Mouse (Mus musculus) layer of hippocampus, postnatal 25 days (tissue): ENCODE data around the gene Rnf207. TPM values are rescaled to one million over a fixed set of nuclear protein-coding genes. Genes with fewer than 3 reads are reported as not detected.
A peak's percentile ranks its signal among the peaks of the same experiment; 100 is the strongest.

Experiments used
- DNase-seq, 2 experiments: peaks; one replicate each; pipeline ENCODE4 v3.0.0; 2022; ENCODE audit warnings: mixed read lengths in 2 of 2, low spot score in 1 of 2; ENCODE audit errors: extremely low spot score in 1 of 2
- total RNA-seq, 2 experiments: library from RNA; stranded (reverse); gene quantifications; 2 replicates each; pipeline ENCODE4 v1.2.3; 2021

Rnf207 gene
- total RNA-seq, 2 experiments from 2014 or later, result 2.6 to 5.8 TPM

DNA sequence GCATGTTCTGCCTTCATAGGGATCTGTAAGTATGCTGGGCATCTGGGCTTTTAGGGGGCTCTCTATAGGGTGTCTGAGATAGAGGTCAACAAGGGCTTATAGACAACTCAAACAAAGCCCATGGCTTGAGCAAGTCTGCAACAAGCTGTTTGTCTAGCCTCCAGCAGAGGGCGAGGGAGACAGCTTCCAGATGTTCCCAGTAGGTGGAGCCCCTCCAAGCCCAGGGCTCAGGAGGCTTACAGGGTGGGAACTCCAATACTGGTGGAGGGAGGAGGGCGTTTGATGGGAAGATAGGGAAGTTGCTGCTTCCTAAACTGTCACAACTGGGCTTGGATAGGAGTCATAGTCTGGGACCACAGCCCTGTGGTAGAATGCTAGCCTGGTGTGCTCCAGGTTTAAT, 14.2 kb upstream of the Rnf207 start:
- DNase-seq, result peak in 1 of 2 experiments; percentile 65

DNA sequence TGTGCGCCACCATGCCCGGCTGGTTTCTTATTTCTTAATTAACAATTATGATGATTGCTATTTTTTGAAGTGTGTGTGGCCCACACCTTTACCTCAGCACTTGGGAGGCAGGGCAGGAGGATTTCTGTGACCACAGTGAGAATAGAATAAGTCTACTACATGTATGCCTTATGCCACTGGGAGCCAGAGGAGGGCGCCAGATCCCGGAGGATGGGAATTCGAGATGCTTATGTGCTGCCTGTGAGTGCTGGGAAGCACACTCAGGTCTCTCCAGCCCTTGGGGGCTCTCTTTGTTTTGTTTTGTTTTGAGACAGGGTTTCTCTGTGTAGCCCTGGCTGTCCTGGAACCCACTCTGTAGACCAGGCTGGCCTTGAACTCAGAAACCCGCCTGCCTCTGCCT, 9.9 kb upstream of the Rnf207 start:
- peak in 1 of 2 experiments; percentile 52 for DNase-seq

DNA sequence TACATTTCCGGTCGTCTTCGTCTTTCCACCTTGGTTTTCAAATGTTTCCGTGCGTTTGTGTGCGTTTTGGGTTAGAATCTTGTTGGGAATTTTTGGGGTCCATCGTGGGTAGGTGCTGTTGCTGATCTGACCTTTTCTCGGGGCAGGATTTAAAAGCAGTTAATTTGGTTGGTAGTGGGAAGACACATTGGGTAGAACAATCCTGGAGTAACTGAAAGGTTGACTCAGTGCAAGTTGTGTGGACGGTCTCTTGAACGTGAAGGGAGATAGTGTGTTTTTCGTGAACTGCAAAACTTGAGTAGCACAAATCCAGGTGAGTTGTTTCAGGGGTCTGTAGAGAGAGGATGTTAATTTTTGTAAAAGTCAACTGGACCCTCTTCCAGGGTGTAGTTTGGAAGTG, 7.8 kb upstream of the Rnf207 start:
- DNase-seq, result no peak

DNA sequence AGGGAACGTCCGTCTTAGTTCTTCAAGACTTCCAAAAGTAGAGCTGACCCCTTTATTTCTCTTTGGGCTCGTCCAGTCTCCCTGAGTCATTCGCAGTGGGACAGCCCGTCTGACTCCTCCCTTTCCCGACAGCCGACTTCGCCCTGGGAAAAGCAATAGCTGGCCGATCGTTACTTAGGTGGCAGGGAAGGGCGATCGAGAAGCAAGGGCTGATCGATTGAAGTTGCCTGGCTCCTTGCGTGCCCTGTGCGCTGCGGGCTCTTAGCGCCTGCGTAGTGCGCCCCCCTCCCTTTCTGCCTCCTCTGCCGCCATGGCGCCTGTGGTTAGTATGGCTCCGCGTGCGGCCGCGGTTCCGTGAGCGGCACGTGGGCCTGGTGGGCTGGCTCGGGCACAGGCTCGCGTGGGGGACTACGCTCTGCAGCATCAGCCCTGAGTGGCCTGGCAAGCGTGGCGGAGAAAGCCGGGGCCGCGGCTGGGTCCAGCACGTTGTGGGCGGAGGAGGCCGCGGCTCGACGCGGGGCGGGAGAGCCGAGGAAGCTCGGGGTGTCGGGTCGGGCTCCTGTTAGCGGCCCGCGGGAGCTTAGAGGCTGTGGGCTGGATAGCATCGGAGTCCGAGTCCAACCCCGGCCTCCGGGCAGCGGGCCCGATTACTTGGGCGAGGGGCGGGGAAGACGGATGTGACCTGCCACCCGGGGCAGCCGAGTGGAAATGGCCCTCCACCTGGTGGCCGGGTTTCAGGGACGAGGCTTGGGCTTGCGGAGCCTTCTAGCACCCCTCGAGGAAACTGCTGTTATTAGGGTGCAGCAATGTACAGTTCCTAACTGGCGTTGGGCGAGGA, 7.0 kb upstream of the Rnf207 start, which contains the start of gene Rpl22:
Rpl22 (plus strand) TSS at position 169 of the 838 bp plus-strand sequence.
- peak; percentile 75 to 79 for DNase-seq

DNA sequence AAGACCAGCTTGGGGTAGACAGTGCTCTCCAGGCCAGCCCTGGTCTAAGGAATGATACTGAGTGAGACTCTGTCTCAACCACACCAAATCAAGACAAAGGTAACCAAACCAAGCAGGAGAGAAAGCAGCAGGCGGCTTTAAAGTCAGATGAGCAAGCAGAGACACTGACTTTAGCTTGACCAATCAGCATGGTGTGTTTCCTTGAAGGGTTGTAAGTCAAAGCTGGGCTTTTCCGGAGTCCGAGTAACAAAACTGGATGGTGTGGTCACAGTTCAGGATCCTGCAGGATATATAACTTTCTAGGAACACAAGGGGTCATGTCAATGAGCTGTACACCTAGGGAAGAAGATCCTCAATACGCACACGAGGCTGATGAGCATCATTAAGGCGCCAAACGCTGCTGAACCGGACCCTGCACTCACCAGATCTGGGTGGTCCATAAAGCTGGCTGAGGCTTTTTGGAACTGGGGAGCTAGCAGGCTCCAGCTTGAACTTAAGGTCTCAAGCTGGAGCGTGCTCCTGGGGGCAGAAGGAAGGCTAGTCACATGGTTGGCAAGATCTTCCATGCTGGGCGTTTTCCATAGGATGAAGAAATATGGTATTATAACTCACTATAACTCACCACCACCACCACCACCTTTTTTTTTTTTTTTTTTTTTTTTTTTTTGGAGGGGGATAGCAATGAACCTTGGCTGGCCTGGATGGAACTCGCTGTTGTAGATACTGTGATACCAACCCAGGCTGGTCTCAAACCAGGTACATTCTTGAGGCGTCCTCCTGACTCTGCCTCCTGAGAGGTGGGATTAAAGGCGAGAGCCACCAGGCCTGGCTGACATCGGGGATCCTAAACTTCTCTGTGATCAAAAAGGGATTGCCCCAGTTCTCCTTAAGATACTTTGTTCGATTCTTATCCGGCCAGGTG, 6.1 kb upstream of the Rnf207 start:
- no peak for DNase-seq

DNA sequence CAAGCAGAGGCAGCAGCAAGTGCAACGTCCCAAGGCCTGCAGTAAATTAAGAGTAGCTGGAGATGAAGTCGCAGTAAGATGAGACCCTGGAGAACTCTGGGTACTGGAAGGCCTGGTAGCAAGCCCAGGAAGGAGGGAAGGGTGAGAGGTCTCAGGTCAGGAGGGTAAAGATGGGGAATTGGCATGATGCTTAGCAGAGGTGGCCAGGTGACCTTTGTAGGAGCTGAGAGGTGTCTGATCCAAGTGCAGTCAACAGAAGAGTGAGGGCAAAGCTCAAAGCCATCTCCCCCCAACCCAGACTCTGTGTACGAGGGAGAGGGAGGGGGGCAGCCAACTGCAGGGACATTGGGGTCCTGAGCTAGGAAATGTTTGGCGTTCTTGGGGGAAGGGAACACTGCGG, 2.7 kb upstream of the Rnf207 start:
- no peak for DNase-seq

DNA sequence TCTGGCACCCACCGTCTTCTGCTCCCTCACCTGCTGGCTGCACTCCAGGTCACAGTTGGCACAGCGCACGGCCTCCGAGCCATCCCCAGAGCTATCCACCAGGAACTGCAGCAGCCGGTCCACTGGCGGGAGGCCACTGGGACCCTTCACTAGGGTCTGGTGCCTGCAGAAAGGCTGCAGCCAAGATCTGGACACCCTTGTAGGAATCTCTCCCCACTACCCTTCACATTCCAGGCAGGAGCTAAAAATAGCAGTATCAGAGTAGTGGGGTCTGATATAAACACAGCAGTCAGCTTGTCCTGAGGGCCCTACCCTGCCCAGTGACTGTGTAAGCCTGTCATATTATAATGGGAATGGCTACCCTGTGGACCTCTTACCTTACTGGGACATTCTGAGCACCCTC, 1.2 kb downstream of the Rnf207 start:
- DNase-seq, result no peak

DNA sequence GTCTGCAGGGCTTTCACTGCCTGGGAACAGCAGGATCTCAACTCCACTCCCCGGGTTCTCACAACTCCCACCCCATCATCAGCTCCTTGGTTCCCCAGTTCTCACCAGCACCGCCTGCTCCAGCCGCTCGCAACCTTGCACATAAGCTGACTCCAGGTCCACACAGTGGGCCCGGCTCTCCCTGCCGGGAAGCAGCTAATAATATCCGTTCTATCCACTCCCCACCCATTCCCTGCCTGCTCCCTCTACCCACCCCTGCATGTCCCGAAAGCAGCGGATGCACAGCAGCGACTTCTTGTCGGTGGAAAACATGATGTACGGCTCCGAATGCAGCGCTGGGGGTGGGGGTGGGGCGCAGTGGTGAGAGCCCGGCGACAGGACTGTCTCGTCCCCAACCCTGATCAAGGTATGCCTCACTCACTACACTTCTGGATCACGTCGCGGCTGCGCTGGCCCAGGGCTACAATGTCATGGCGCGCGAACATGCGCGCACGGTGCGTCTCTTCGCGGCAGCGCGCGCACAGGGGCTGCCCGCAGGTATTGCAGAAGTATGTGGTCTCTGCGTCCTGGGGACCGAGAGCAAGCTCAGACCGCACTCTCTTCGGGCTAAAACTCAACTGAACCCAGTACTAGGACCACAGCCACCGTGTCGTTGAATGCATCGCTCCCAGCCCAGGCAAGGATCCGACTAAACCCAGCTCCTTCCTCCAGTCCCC, 3.1 kb downstream of the Rnf207 start:
- DNase-seq, result no peak

DNA sequence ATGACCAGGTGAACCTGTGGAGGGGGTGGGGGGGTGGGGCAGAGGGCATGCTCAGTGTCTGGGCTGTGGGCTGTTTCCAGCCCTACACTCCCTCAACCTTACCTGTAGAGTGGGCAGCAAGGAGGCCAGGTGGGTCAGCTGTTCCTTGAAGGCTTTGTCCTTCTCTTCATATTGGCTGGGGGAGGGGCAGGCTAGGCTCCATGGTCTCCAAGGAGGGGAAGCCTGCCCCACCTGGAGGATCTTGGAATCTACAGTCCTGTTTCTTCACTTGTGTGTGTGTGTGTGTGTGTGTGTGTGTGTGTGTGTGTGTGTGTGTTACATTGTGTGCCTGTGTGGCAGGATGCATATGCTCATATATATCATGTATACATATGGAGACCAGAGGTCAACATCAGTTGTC, 4.9 kb downstream of the Rnf207 start:
- DNase-seq, result no peak

DNA sequence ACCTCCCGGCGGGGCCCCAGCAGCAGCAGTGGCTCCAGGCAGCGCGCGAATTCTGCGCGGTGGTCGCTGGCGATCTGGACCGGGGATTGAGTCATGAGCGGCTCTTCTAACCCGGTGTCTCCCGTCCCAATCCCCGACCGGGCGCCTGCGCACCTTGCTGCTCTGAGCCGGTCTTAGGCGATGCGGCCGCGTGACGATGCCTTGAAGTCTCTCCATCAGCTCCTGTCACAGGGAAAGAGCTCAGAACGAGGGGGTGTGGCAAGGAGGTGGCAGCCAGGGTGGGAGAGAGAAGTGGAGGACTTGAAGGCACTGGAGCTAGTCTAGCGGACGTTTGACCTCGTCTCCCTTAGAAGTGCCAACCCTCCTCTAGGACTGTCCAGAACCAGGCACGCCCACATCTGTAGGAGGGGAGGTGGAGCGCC, 5.6 kb downstream of the Rnf207 start:
- no peak for DNase-seq

DNA sequence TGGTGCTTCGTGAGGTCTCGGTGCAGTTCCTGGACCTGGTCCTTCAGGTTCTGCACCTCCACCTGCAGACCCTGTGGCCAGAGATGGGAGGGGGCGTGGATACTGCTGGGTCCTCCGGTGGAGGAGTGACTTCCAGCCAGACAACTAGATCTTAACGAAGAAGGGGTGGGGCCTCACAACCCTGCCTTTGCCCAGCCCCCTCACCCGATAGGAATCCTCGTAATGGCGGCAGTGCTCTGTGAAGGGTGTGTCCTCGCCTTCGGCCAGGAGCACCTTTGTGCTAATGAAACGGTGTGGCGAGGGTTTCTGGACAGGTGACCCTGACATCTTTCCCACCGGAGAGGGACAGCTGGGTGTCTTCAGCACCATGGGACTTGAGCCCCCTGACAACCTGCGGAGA, 6.6 kb downstream of the Rnf207 start:
- no peak for DNase-seq

DNA sequence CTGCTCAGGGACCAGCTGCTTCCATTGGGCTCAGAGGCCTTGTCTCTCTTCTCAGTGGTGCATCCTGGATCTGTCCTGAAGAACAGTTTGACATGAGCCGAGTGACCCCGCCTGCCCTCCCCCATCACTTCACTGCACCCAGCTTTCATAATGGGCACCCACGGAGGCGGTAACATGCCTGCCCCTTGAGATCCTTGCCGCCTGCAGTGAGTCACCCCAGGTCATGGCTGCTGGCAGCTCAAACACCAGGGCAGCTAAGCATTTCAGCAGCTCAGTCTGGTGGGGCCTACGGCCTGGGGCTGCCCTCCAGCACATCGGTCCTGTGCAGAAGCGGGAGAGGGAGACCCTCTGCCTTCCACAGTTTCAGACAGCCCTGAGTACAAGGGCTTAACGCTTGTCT, 11.3 kb downstream of the Rnf207 start:
- no peak for DNase-seq

DNA sequence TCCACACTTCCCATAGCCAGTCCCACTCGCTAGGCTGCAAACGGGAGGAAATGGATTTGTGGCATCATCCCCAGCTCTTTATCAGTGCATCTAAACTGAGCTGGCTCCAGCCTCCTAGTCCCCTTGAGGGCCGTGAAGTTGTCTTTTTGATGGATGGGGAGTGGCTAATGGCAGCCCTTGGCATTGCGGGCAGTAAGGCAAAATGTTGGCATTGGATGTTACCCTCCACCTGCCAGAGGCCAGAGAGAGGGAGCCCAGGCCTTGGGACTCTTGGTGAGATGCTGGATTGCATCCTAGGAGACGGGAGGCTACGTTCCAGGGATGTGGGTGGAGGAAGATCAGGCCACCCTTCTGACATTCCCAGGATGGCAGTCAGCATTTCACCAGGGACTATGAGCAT, 12.8 kb downstream of the Rnf207 start:
- no peak for DNase-seq

DNA sequence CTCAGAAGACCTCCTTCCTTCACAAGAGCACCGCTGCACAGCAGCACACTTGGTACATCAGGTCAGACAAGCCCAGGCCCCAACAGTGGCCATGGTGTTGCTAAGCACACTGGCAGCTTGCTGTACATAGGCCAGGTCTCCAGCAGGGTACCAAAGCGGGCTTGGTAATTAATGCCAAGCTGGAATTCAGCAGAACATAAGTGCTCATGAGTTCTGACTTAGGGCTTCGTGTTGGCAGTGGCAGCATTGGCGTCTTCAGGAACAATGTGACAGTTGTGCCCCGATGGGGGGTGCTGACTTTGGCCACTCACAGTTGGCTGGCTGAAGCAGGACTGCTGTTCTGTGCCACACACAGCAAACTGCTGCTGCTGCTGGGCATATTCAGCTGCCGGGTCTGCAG, 14.1 kb downstream of the Rnf207 start:
- DNase-seq, result no peak

DNA sequence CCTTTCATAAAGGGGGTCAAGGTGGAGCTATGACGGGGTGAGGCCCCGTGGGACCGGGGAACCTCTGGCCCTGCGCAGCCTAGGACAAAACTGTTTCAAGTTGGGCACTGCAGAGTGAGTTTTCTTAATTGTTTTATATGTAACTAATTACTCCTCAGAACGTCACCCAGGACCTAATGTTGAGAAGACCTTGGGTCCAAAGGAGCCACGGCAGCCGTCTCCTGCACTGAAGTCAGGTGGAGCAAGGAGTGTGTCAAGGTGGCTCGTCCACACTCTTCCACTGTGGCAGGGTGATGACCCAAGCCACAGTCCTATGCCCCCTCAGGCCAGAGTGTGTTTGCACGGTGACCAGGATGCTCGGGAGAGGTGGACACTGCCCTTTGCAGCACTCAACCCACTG, 15.6 kb downstream of the Rnf207 start:
- DNase-seq, result no peak

DNA sequence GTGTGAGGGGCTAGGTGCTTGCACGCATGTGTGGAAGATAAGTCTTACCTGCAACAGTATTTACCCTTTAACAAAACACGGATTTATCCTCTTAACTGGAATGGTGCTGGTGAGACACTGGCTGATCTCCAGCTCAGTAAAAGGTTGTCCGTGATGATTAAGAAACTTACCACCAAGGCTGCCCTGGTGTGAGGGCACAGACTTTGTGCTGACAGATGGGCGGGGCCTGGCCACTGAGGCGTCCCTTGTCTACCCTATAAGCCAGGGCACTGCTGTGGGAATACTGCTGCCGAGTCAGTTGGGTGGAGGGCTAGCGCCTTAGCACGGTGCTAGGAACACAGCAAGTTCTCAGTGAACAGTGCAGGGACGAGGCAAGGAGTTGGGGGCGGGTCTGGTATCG, 16.8 kb downstream of the Rnf207 start:
- no peak for DNase-seq

DNA sequence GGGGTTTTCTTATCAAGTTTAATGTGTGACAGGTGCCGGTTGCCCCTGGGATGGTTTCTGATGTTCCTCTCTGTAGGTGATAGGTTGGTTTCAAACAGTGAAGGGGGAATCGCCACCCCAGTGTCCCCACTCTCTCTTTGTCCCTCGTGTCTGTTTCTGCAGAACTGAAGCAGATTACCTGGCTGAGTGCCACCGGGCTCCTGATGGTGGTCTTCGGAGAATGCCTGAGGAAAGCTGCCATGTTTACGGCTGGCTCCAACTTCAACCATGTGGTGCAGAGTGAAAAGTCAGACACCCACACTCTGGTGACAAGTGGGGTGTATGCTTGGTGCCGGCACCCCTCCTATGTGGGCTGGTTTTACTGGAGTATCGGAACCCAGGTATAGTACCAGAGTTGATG, 18.4 kb downstream of the Rnf207 start:
- no peak for DNase-seq

DNA sequence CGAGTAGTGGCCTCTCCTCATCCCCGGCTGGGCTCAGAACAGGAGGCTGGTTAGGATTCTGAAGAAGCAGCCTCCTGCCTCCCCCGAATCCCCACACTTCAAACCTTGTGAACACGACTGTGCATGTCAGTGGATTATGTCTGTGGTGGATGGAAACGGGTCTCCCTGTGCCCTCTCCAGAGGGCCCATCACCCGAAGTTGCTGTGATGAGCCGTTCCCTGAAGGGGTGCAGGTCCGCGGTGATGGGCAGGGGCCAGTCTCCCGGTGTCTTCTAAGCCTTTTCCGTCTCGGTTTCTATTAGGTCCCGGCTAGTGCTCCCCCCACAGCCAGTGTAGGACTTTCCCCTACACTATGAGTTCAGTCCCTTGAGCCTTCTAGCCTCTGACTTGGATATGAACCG, 20.0 kb downstream of the Rnf207 start:
- DNase-seq, result no peak

DNA sequence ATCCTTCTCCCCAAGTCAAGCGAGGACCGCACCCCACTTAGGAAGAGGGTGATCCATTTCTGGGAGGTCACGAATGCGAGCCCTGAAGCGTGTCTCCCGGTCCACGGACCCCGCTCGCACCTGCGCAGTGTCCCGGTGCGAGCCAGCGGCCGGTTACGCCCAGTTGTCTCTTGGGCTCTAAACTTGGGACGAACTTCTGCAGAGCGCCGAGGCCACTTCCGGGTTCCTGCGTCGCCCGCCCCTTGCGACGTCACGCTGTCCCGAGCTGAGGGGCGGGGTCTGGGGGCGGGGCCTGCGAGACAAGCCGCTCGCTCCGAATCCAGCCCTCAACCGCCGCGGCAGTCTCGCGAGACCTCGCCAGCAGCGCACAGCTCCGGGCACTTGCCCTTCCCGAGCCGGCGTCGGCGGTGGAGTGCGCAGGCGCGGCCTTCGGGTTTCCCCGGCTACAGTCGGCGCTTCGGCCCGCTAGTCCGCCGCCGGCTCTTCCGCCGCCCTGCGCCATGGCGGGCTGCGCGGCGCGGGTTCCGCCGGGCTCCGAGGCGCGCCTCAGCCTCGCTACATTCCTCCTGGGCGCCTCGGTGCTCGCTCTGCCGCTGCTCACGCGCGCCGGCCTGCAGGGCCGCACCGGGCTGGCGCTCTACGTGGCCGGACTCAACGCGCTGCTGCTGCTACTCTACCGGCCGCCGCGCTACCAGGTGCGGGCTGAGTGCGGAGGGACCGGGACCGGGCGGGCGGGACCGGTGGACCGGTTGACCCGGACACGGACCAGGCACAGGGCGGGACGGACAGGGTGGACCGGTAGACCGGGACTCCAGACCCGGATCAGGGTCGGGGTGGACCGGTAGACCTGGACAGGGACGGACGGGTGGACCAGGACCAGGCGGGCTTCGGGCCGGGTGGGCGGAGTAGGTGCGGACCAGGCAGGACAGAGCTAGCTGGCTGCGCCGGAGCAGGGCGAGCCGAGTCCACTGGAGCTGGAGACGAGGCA, 21.6 kb downstream of the Rnf207 start, which contains the start of gene Icmt:
Icmt (plus strand) TSS at position 354 of the 988 bp plus-strand sequence.
- peak; percentile 97 to 98 for DNase-seq
